Mouse (Mus musculus): ENCODE measurements around the gene Pik3ap1.

Gene Pik3ap1

GRCm38 (mm10) chr19:41338379-41338778 is 46.5 kb downstream of the Pik3ap1 start:
- in situ Hi-C loops (cut with MboI, MseI) = no loop called here

- in situ Hi-C loops (cut with MboI, MseI) = no loop called here
These were observed 49.2 kb downstream of the Pik3ap1 start for GRCm38 (mm10) chr19:41335721-41336120.

GRCm38 (mm10) chr19:41332986-41333385 is 51.9 kb downstream of the Pik3ap1 start:
- in situ Hi-C loops (cut with MboI, MseI) = no loop called here

GRCm38 (mm10) chr19:41332228-41332627 is 52.7 kb downstream of the Pik3ap1 start:
- in situ Hi-C loops (cut with MboI, MseI) = no loop called here

- in situ Hi-C loops (cut with MboI, MseI) = no loop called here
These were observed 54.5 kb downstream of the Pik3ap1 start for GRCm38 (mm10) chr19:41330401-41330800.

- in situ Hi-C loops (cut with MboI, MseI) = no loop called here
These were observed 54.9 kb downstream of the Pik3ap1 start for GRCm38 (mm10) chr19:41329961-41330360.

GRCm38 (mm10) chr19:41328743-41329142 is 56.2 kb downstream of the Pik3ap1 start:
- in situ Hi-C loops (cut with MboI, MseI) = no loop called here

- in situ Hi-C loops (cut with MboI, MseI) = no loop called here
These were observed 61.1 kb downstream of the Pik3ap1 start for GRCm38 (mm10) chr19:41323813-41324212.

GRCm38 (mm10) chr19:41323125-41323524 is 61.8 kb downstream of the Pik3ap1 start:
- in situ Hi-C loops (cut with MboI, MseI) = no loop called here

GRCm38 (mm10) chr19:41321149-41321548 is 63.8 kb downstream of the Pik3ap1 start:
- in situ Hi-C loops (cut with MboI, MseI) = no loop called here

GRCm38 (mm10) chr19:41317315-41318095 is 67.4 kb downstream of the Pik3ap1 start:
- in situ Hi-C loops (cut with MboI, MseI) = loop anchor here (5.0 to 10.0 kb wide), 4 partner anchors 67 to 135 kb away; partner anchors contain the start of gene Pik3ap1 (in 2 of the 2)

GRCm38 (mm10) chr19:41314696-41315095 is 70.2 kb downstream of the Pik3ap1 start:
- in situ Hi-C loops (cut with MboI, MseI) = loop anchor here (5.0 to 10.0 kb wide), 4 partner anchors 70 to 138 kb away; partner anchors contain the start of gene Pik3ap1 (in 2 of the 2)

- in situ Hi-C loops (cut with MboI, MseI) = loop anchor here in 1 of 2 experiments (10.0 kb wide), 2 partner anchors 71 to 131 kb away; partner anchors contain the start of gene Pik3ap1
These were observed 71.2 kb downstream of the Pik3ap1 start for GRCm38 (mm10) chr19:41313663-41314062.

GRCm38 (mm10) chr19:41312587-41312986 is 72.3 kb downstream of the Pik3ap1 start:
- in situ Hi-C loops (cut with MboI, MseI) = loop anchor here in 1 of 2 experiments (10.0 kb wide), 2 partner anchors 72 to 132 kb away; partner anchors contain the start of gene Pik3ap1

- in situ Hi-C loops (cut with MboI, MseI) = loop anchor here in 1 of 2 experiments (10.0 kb wide), 2 partner anchors 73 to 133 kb away; partner anchors contain the start of gene Pik3ap1
These were observed 72.9 kb downstream of the Pik3ap1 start for GRCm38 (mm10) chr19:41312027-41312426.

- in situ Hi-C loops (cut with MboI, MseI) = loop anchor here in 1 of 2 experiments (10.0 kb wide), 2 partner anchors 74 to 134 kb away; partner anchors contain the start of gene Pik3ap1
These were observed 73.8 kb downstream of the Pik3ap1 start for GRCm38 (mm10) chr19:41310971-41311703.

- in situ Hi-C loops (cut with MboI, MseI) = loop anchor here in 1 of 2 experiments (5.0 kb wide), 1 partner anchor 448 kb away; no protein-coding TSS in a partner anchor
These were observed 81.0 kb downstream of the Pik3ap1 start for GRCm38 (mm10) chr19:41303933-41304332.

GRCm38 (mm10) chr19:41303433-41303832 is 81.5 kb downstream of the Pik3ap1 start:
- in situ Hi-C loops (cut with MboI, MseI) = loop anchor here in 1 of 2 experiments (5.0 kb wide), 1 partner anchor 449 kb away; no protein-coding TSS in a partner anchor

GRCm38 (mm10) chr19:41301856-41302255 is 83.0 kb downstream of the Pik3ap1 start:
- in situ Hi-C loops (cut with MboI, MseI) = loop anchor here in 1 of 2 experiments (5.0 kb wide), 1 partner anchor 450 kb away; no protein-coding TSS in a partner anchor

- in situ Hi-C loops (cut with MboI, MseI) = loop anchor here in 1 of 2 experiments (25.0 kb wide), 1 partner anchor 463 kb away; no protein-coding TSS in a partner anchor
These were observed 85.5 kb downstream of the Pik3ap1 start for GRCm38 (mm10) chr19:41299446-41299845.

GRCm38 (mm10) chr19:41290952-41291619 is 93.8 kb downstream of the Pik3ap1 start:
- in situ Hi-C loops (cut with MboI, MseI) = loop anchor here in 1 of 2 experiments (25.0 kb wide), 1 partner anchor 471 kb away; no protein-coding TSS in a partner anchor

Measured in T-helper 17 cell (primary cell).